Mouse (Mus musculus) midbrain, embryonic 16.5 days (tissue): ENCODE data around the gene Akap8. TPM values are rescaled to one million over a fixed set of nuclear protein-coding genes. Genes with fewer than 3 reads are reported as not detected.
A peak's percentile ranks its signal among the peaks of the same experiment; 100 is the strongest.

ENCODE experiments used
- ATAC-seq: fragments of 200-750 bp; cut with Nextera tagmentation; 2 replicates; pipeline ENCODE4 v1.8.0; 2017; ENCODE audit warnings: moderate TSS enrichment
- H3K27ac ChIP-seq: fragments of 300-500 bp; sonication (generic); 2 replicates; pipeline ENCODE4 v1.5.1; 2014; ENCODE audit warnings: mild to moderate bottlenecking, low read length, mixed read lengths
- H3K27me3 ChIP-seq: fragments of 300-500 bp; sonication (generic); 2 replicates; pipeline ENCODE4 v1.6.1; 2014; ENCODE audit warnings: low read depth, low read length, mixed read lengths; ENCODE audit not compliant: control insufficient read depth, insufficient read depth
- H3K36me3 ChIP-seq: fragments of 300-500 bp; sonication (generic); 2 replicates; pipeline ENCODE4 v1.6.1; 2014; ENCODE audit warnings: mild to moderate bottlenecking, low read length, moderate library complexity, mixed read lengths; ENCODE audit not compliant: control insufficient read depth, insufficient read depth
- H3K4me1 ChIP-seq: fragments of 300-500 bp; sonication (generic); 2 replicates; pipeline ENCODE4 v1.6.1; 2014; ENCODE audit warnings: mild to moderate bottlenecking, low read length, mixed read lengths; ENCODE audit not compliant: control insufficient read depth, insufficient read depth
- H3K4me2 ChIP-seq: fragments of 300-500 bp; sonication (generic); 2 replicates; pipeline ENCODE4 v1.6.1; 2014; ENCODE audit warnings: mild to moderate bottlenecking, low read length, mixed read lengths
- H3K4me3 ChIP-seq: fragments of 300-500 bp; sonication (generic); 2 replicates; pipeline ENCODE4 v1.5.1; 2014; ENCODE audit warnings: low read depth, mild to moderate bottlenecking, low read length, moderate library complexity, mixed read lengths
- H3K9ac ChIP-seq: fragments of 300-500 bp; sonication (generic); 2 replicates; pipeline ENCODE4 v1.6.1; 2014; ENCODE audit warnings: low read depth, low read length, mixed read lengths
- H3K9me3 ChIP-seq: fragments of 300-500 bp; sonication (generic); replicated peaks from 2 replicates; pipeline ENCODE4 v1.6.1; 2014; ENCODE audit warnings: mild to moderate bottlenecking, low read length, mixed read lengths; ENCODE audit not compliant: control insufficient read depth, poor library complexity, severe bottlenecking
- WGBS: fragments of 180-500 bp; shearing (Covaris S2); extraction: QIAGEN DNeasy Blood & Tissue Kit; methylation state at CpG from one replicate; pipeline ENCODE4 v1.1.7; 2014; 5-methylcytosine and 5-hydroxymethylcytosine counted together
- polyA plus RNA-seq: library from polyadenylated mRNA; unstranded; fragments of >200 nt; fragmentation: Nextera tagmentation; extraction: Ambion mirVana; gene quantifications from 2 replicates; pipeline ENCODE4 v1.2.1, GENCODE M21; 2015

Akap8 gene
- polyA plus RNA-seq, 1 experiment from 2014 or later = 101 TPM

- Histone ChIP-seq H3K36me3 (no peaks in the 10 kb centered on the region), H3K27ac (peak overlapping the region; percentile 99), H3K4me2 (peak overlapping the region; percentile 64), H3K27me3 (no peaks in the 10 kb centered on the region), H3K4me1 (peaks cover 37% of the 10 kb centered on the region), H3K4me3 (peak overlapping the region; percentile 96), H3K9me3 (no peaks in the 10 kb centered on the region), H3K9ac (peak overlapping the region; percentile 99)
- 8% methylated on average over 7 of the region's 7 CpGs for WGBS
- ATAC-seq = peak; percentile 12
Measured at GRCm38 (mm10) chr17:32283341-32283740, 37.7 kb downstream of the Akap8 start.

- H3K4me1 ChIP-seq = peaks cover 32% of the 10 kb centered on the region
- H3K4me2 ChIP-seq = no peak overlapping the region
- ATAC-seq = no peak
- no peak overlapping the region for H3K4me3 ChIP-seq
- H3K9me3 ChIP-seq = no peaks in the 10 kb centered on the region
- WGBS = 85% methylated on average over 4 of the region's 4 CpGs
- H3K36me3 ChIP-seq = no peaks in the 10 kb centered on the region
- H3K9ac ChIP-seq = no peak overlapping the region
- no peak overlapping the region for H3K27ac ChIP-seq
- H3K27me3 ChIP-seq = no peaks in the 10 kb centered on the region
Measured at GRCm38 (mm10) chr17:32281611-32282310, 39.3 kb downstream of the Akap8 start.

DNA sequence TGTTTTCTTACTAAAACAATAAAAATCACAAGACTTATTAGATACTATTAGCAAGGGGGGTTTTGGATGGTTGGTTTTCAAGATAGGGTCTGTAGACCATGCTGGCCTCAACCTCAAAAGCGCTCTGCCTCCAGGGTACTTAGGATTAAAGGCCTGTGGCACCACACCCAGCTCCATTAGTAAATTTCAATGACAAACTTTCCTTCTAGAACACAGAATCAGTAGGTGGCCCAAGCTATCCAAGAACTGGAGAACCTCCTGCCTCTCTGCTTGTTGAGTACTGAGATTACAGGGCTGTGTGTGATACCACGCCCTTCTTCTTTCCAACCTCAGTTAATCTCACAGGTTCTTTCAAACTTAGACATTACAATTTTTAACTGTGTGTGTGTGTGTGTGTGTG, 39.9 kb downstream of the Akap8 start:
- Histone ChIP-seq H3K9ac (no peak overlapping the region), H3K4me1 (peaks cover 31% of the 10 kb centered on the region), H3K4me2 (no peak overlapping the region), H3K4me3 (no peak overlapping the region), H3K9me3 (no peaks in the 10 kb centered on the region), H3K36me3 (no peaks in the 10 kb centered on the region), H3K27ac (no peak overlapping the region), H3K27me3 (no peaks in the 10 kb centered on the region)
- WGBS = 94% methylated on average over 2 of the region's 2 CpGs
- no peak for ATAC-seq

- no peak for ATAC-seq
- no peaks in the 10 kb centered on the region for H3K27me3 ChIP-seq
- H3K36me3 ChIP-seq = no peaks in the 10 kb centered on the region
- H3K9me3 ChIP-seq = no peaks in the 10 kb centered on the region
- no peak overlapping the region for H3K4me2 ChIP-seq
- H3K9ac ChIP-seq = no peak overlapping the region
- H3K27ac ChIP-seq = no peak overlapping the region
- no peak overlapping the region for H3K4me3 ChIP-seq
- peaks cover 30% of the 10 kb centered on the region for H3K4me1 ChIP-seq
- 94% methylated on average over 3 of the region's 3 CpGs for WGBS
Measured at GRCm38 (mm10) chr17:32280575-32280974, 40.5 kb downstream of the Akap8 start.

GRCm38 (mm10) chr17:32277201-32277600, 43.8 kb downstream of the Akap8 start:
- Histone ChIP-seq H3K9ac (no peak overlapping the region), H3K4me1 (peaks cover 17% of the 10 kb centered on the region), H3K27ac (no peak overlapping the region), H3K4me2 (no peak overlapping the region), H3K9me3 (no peaks in the 10 kb centered on the region), H3K36me3 (no peaks in the 10 kb centered on the region), H3K27me3 (no peaks in the 10 kb centered on the region), H3K4me3 (no peak overlapping the region)
- WGBS = 74% methylated on average over 1 of the region's 1 CpGs
- no peak for ATAC-seq

DNA sequence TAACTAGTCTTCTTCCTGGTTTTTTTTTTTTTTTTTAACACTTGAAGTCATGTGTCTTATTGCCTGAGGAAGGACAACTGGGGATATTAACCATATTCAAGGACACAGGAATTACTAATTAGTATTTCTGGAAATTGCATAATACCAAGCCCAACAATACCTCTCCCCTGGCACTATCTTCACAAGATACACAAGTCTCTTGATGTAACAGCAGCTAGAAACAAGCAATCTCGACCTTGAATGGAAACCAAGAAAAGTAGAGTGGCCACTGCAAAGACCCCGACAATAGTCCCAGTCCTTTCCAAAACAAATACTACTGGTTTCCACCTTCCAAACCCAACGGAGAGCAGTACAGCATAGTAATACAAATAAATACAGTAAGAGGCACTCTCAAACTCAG, 45.5 kb downstream of the Akap8 start:
- 87% methylated on average over 3 of the region's 3 CpGs for WGBS
- no peak overlapping the region for H3K27ac ChIP-seq
- no peaks in the 10 kb centered on the region for H3K9me3 ChIP-seq
- no peak overlapping the region for H3K9ac ChIP-seq
- no peaks in the 10 kb centered on the region for H3K27me3 ChIP-seq
- no peak for ATAC-seq
- H3K4me3 ChIP-seq = no peak overlapping the region
- no peaks in the 10 kb centered on the region for H3K36me3 ChIP-seq
- H3K4me2 ChIP-seq = no peak overlapping the region
- peaks cover 10% of the 10 kb centered on the region for H3K4me1 ChIP-seq

DNA sequence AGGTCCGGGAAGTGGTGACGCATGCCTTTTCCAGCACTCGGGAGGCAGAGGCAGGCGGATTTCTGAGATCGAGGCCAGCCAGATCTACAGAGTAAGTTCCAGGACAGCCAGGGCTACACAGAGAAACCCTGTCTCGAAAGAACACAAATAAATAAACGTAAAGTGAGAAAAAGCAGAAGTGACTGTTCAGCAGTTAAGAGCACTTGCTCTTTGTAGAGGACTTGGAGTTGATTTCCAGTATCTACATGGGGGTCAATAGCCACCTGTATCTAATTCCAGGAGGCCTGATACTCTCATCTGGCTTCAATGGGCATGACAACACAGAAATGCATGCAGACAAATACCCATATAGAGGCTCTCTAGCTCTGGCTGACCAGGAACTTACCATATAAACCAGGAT, 51.9 kb downstream of the Akap8 start:
- H3K4me2 ChIP-seq = no peak overlapping the region
- H3K4me3 ChIP-seq = no peak overlapping the region
- no peaks in the 10 kb centered on the region for H3K36me3 ChIP-seq
- no peak overlapping the region for H3K9ac ChIP-seq
- H3K4me1 ChIP-seq = peaks cover 5% of the 10 kb centered on the region; the same call in 1 of the 2 replicates
- no peak overlapping the region for H3K27ac ChIP-seq
- 96% methylated on average over 7 of the region's 7 CpGs for WGBS
- no peaks in the 10 kb centered on the region for H3K27me3 ChIP-seq
- ATAC-seq = no peak
- no peaks in the 10 kb centered on the region for H3K9me3 ChIP-seq

GRCm38 (mm10) chr17:32268540-32268960, 52.5 kb downstream of the Akap8 start:
- Histone ChIP-seq H3K4me2 (no peak overlapping the region), H3K9me3 (no peaks in the 10 kb centered on the region), H3K36me3 (no peaks in the 10 kb centered on the region), H3K4me1 (peaks cover 5% of the 10 kb centered on the region; the same call in 1 of the 2 replicates), H3K27ac (no peak overlapping the region), H3K4me3 (no peak overlapping the region), H3K9ac (no peak overlapping the region), H3K27me3 (no peaks in the 10 kb centered on the region)
- ATAC-seq = no peak
- 87% methylated on average over 3 of the region's 3 CpGs for WGBS

DNA sequence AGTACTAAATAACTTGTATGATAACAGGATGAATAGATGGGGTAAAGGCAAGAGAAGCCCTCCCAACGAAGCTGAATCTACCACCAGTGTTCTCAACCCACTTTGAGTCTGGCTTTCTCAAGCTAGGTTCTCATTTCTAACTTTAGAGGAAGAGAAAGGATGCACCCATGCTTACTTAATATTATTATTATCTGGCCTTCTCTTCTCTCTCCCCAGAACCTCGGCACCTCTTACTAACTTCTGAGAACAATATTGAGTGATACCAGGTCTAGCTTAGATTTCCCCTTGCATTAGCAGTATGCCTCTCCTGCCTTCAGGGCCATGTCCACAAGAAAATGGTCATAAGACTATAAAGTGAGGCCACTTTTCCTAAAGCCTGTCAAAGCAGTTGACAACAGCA, 52.9 kb downstream of the Akap8 start:
- no peak for ATAC-seq
- peaks cover 6% of the 10 kb centered on the region; the same call in 1 of the 2 replicates for H3K4me1 ChIP-seq

More for the DNA sequence above, 52.9 kb downstream of the Akap8 start:
- no peak overlapping the region for H3K4me3 ChIP-seq
- 60% methylated on average over 2 of the region's 2 CpGs for WGBS
- H3K27me3 ChIP-seq = no peaks in the 10 kb centered on the region
- no peak overlapping the region for H3K9ac ChIP-seq
- H3K9me3 ChIP-seq = no peaks in the 10 kb centered on the region
- no peaks in the 10 kb centered on the region for H3K36me3 ChIP-seq
- no peak overlapping the region for H3K27ac ChIP-seq
- H3K4me2 ChIP-seq = no peak overlapping the region
